Mouse (Mus musculus) myocyte (in vitro differentiated cells): ENCODE measurements around the gene Apobec4. TPM values are rescaled to one million over a fixed set of nuclear protein-coding genes. Genes with fewer than 3 reads are reported as not detected.

ENCODE experiments used
- H3K27me3 ChIP-seq: one replicate; pipeline ENCODE4 v1.6.1; 2011; ENCODE audit not compliant: control insufficient read depth, insufficient read depth, insufficient read length
- H3K36me3 ChIP-seq: one replicate; pipeline ENCODE4 v1.6.1; 2011; ENCODE audit not compliant: control insufficient read depth, insufficient read depth
- H3K4me2 ChIP-seq: one replicate; pipeline ENCODE4 v1.6.1; 2011; ENCODE audit warnings: low read depth, control low read depth
- H3K4me3 ChIP-seq: one replicate; pipeline ENCODE4 v1.5.1; 2011; ENCODE audit warnings: mild to moderate bottlenecking, control low read depth, moderate library complexity
- H3K79me2 ChIP-seq: one replicate; pipeline ENCODE4 v1.6.1; 2011; ENCODE audit not compliant: control insufficient read depth, insufficient read depth
- H3ac ChIP-seq: one replicate; pipeline ENCODE4 v1.6.1; 2011; ENCODE audit not compliant: control insufficient read depth, insufficient read length
- CEBPB ChIP-seq: IDR thresholded peaks from 2 replicates; pipeline ENCODE4 v1.6.1; 2011; ENCODE audit warnings: mild to moderate bottlenecking, moderate library complexity; ENCODE audit not compliant: poor library complexity, insufficient read depth, severe bottlenecking
- E2F4 ChIP-seq: IDR thresholded peaks from one replicate; pipeline ENCODE4 v1.6.1; 2011; ENCODE audit warnings: mild to moderate bottlenecking, control low read depth, moderate library complexity; ENCODE audit not compliant: insufficient read depth
- MAX ChIP-seq: IDR thresholded peaks from one replicate; pipeline ENCODE4 v1.6.1; 2011; ENCODE audit warnings: low read depth, mild to moderate bottlenecking, control low read depth
- MYOD1 ChIP-seq, 3 experiments: IDR thresholded peaks; one replicate each; pipeline ENCODE4 v1.6.1; 2011; ENCODE audit warnings: control low read depth in 2 of 3, low read depth in 2 of 3, mild to moderate bottlenecking in 2 of 3, moderate library complexity in 1 of 3; ENCODE audit not compliant: insufficient read length in 2 of 3, control insufficient read depth in 1 of 3
- MYOG ChIP-seq, 3 experiments: IDR thresholded peaks; one replicate each; pipeline ENCODE4 v1.6.1; 2011; ENCODE audit warnings: control low read depth in 2 of 3, low read depth in 2 of 3, mild to moderate bottlenecking in 2 of 3; ENCODE audit not compliant: insufficient read length in 2 of 3, control insufficient read depth in 1 of 3, insufficient read depth in 1 of 3
- POLR2A ChIP-seq: IDR thresholded peaks from one replicate; pipeline ENCODE4 v1.6.1; 2011; ENCODE audit warnings: low read depth, mild to moderate bottlenecking, control low read depth, moderate library complexity; ENCODE audit not compliant: insufficient read length
- POLR2AphosphoS2 ChIP-seq: IDR thresholded peaks from one replicate; pipeline ENCODE4 v1.6.1; 2011; ENCODE audit warnings: low read depth, control low read depth; ENCODE audit not compliant: insufficient read length
- REST ChIP-seq: IDR thresholded peaks from one replicate; pipeline ENCODE4 v1.6.1; 2011; ENCODE audit warnings: mild to moderate bottlenecking, control low read depth, moderate library complexity; ENCODE audit not compliant: insufficient read depth, insufficient read length
- SRF ChIP-seq: IDR thresholded peaks from one replicate; pipeline ENCODE4 v1.6.1; 2011; ENCODE audit warnings: low read depth; ENCODE audit not compliant: control insufficient read depth, insufficient read length
- TCF12 ChIP-seq: IDR thresholded peaks from one replicate; pipeline ENCODE4 v1.6.1; 2011; ENCODE audit warnings: mild to moderate bottlenecking, control low read depth; ENCODE audit not compliant: poor library complexity, insufficient read depth, severe bottlenecking
- TCF3 ChIP-seq: IDR thresholded peaks from one replicate; pipeline ENCODE4 v1.6.1; 2011; ENCODE audit warnings: low read depth, control low read depth; ENCODE audit not compliant: insufficient read length
- USF1 ChIP-seq: IDR thresholded peaks from one replicate; pipeline ENCODE4 v1.6.1; 2011; ENCODE audit warnings: low read depth, mild to moderate bottlenecking, control low read depth, moderate library complexity
- polyA plus RNA-seq: library from polyadenylated mRNA; unstranded; fragments of >200 nt; fragmentation: generic; extraction: Trizol; gene quantifications from one replicate; pipeline ENCODE4 v1.2.1, GENCODE M21; 2012; ENCODE audit warnings: missing spikeins

The Apobec4 gene
- polyA plus RNA-seq, 1 experiment, result not detected

- Histone ChIP-seq H3ac (no peak overlapping the region), H3K4me3 (no peak overlapping the region), H3K79me2 (no peaks in the 10 kb centered on the region), H3K36me3 (no peaks in the 10 kb centered on the region), H3K4me2 (no peak overlapping the region), H3K27me3 (no peaks in the 10 kb centered on the region)
- TF ChIP-seq SRF, result no peak
- no peak for TF ChIP-seq TCF3
- TF ChIP-seq POLR2A, result no peak
- TF ChIP-seq TCF12, result no peak
- TF ChIP-seq POLR2AphosphoS2, result no peak
- no peak for TF ChIP-seq MAX
- TF ChIP-seq USF1, result no peak
- no peak for TF ChIP-seq REST
These were observed 36.6 kb downstream of the Apobec4 start for GRCm38 (mm10) chr1:152786953-152787352.

DNA sequence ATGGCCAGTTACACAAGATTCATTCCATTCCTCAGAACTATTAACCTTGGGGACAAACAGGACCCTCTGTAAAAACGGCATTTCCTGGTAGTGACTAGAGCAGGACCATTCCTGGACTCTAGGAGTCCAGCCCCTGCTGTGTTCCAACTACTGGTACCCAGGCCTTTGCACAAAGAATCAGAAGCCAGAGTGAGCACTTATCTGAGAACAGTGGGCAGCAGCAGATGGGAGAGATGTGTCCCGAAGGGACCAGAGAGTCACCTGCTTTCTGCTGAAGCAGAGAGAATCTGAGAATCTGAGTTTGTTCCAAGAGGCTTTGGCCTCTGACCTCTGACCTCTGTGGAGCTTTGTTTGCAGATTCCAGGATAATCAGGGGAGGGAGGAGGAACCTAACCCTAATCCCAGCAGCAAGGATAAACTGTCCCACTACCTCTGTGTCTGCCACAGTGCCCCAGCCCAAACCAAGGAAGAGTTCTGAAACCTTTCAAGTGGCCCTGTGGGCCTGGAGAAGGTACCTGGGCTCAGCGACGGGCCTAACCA is 37.8 kb downstream of the Apobec4 start:
- Histone ChIP-seq H3K36me3 (no peaks in the 10 kb centered on the region), H3K4me3 (no peak overlapping the region), H3K4me2 (no peak overlapping the region), H3K79me2 (no peaks in the 10 kb centered on the region), H3ac (no peak overlapping the region), H3K27me3 (no peaks in the 10 kb centered on the region)
- TF ChIP-seq TCF12 (no peak), TCF3 (no peak), MYOG (IDR thresholded peaks at IDR 0.05; ENCODE audit: control insufficient read depth in 1 of 3, insufficient read depth in 1 of 3, insufficient read length in 2 of 3, low read depth in 2 of 3) (no peak), POLR2AphosphoS2 (no peak)

- TF ChIP-seq TCF3, result no peak
- TF ChIP-seq POLR2AphosphoS2, result no peak
- no peak for TF ChIP-seq CEBPB
- no peak overlapping the region for H3K4me2 ChIP-seq
- H3K4me3 ChIP-seq, result no peak overlapping the region
- no peaks in the 10 kb centered on the region for H3K79me2 ChIP-seq
- H3K36me3 ChIP-seq, result no peaks in the 10 kb centered on the region
- no peaks in the 10 kb centered on the region for H3K27me3 ChIP-seq
- H3ac ChIP-seq, result no peak overlapping the region
These were observed 39.9 kb downstream of the Apobec4 start for GRCm38 (mm10) chr1:152790254-152790653.

DNA sequence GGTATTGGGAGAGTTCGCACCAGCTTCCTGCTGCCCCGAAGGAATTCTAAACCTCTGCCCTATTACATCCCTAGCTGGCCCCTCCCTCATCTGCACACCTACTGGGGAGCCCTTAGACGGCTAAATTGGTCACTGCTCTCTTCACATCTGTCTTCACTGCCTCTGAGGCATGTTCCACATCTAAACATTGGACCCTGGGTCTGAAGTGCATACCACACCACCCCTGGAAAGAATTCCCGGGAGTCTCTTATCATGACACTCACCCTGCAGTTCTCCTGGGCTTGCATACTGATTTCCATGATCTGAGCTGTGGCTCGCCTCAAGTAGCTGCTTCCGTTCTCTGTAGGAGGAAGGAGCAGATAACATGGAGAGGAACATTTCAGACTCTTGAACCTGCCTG is 40.5 kb downstream of the Apobec4 start:
- no peak for TF ChIP-seq REST
- TF ChIP-seq TCF3, result no peak
- no peak for TF ChIP-seq MYOG (IDR thresholded peaks at IDR 0.05; ENCODE audit: control insufficient read depth in 1 of 3, insufficient read depth in 1 of 3, insufficient read length in 2 of 3, low read depth in 2 of 3)
- no peak for TF ChIP-seq POLR2AphosphoS2
- TF ChIP-seq CEBPB, result no peak
- no peak for TF ChIP-seq MYOD1 (IDR thresholded peaks at IDR 0.05; ENCODE audit: control insufficient read depth in 1 of 3, insufficient read length in 2 of 3, low read depth in 2 of 3)
- TF ChIP-seq E2F4, result no peak
- TF ChIP-seq MAX, result no peak
- no peak for TF ChIP-seq TCF12
- no peak for TF ChIP-seq USF1
- no peak for TF ChIP-seq POLR2A
- TF ChIP-seq SRF, result no peak
- H3ac ChIP-seq, result no peak overlapping the region
- no peaks in the 10 kb centered on the region for H3K79me2 ChIP-seq
- no peaks in the 10 kb centered on the region for H3K36me3 ChIP-seq
- H3K27me3 ChIP-seq, result no peaks in the 10 kb centered on the region
- H3K4me2 ChIP-seq, result no peak overlapping the region
- H3K4me3 ChIP-seq, result no peak overlapping the region

- Histone ChIP-seq H3K4me3 (no peak overlapping the region), H3ac (no peak overlapping the region), H3K36me3 (no peaks in the 10 kb centered on the region), H3K79me2 (no peaks in the 10 kb centered on the region), H3K27me3 (no peaks in the 10 kb centered on the region), H3K4me2 (no peak overlapping the region)
- TF ChIP-seq TCF12 (no peak), MYOG (IDR thresholded peaks at IDR 0.05; ENCODE audit: control insufficient read depth in 1 of 3, insufficient read depth in 1 of 3, insufficient read length in 2 of 3, low read depth in 2 of 3) (no peak), REST (no peak), MYOD1 (IDR thresholded peaks at IDR 0.05; ENCODE audit: control insufficient read depth in 1 of 3, insufficient read length in 2 of 3, low read depth in 2 of 3) (no peak), POLR2A (no peak), USF1 (no peak), E2F4 (no peak), POLR2AphosphoS2 (no peak), TCF3 (no peak), SRF (no peak), MAX (no peak), CEBPB (no peak)
These were observed 40.9 kb downstream of the Apobec4 start for GRCm38 (mm10) chr1:152791269-152791668.
